Mouse (Mus musculus) megakaryocyte progenitor cell, adult 5-6 weeks (primary cell): ENCODE results near the gene Ugt1a5. TPM values are rescaled to one million over a fixed set of nuclear protein-coding genes. Genes with fewer than 3 reads are reported as not detected.

Source experiments
- ATAC-seq: replicated peaks from 2 replicates; pipeline ENCODE4 v1.8.0; 2016; ENCODE audit warnings: mild to moderate bottlenecking, moderate TSS enrichment, inconsistent platforms; ENCODE audit not compliant: poor library complexity
- total RNA-seq, 2 experiments: library from RNA; stranded (forward) in 1 of 2; stranded (reverse) in 1 of 2; fragments of 157-497, 149-512 nt in 1 of 2; fragments of 200-1000 nt in 1 of 2; gene quantifications; 2 replicates each; pipeline versions ENCODE4 v1.2.3 to v1.2.4; 2015 to 2017

Ugt1a5 gene
- total RNA-seq, 2 experiments from 2014 or later: 2.5 TPM; not detected in 1

GRCm38 (mm10) chr1:88195687-88196086 is 29.9 kb downstream of the Ugt1a5 start:
- ATAC-seq: no peak

DNA sequence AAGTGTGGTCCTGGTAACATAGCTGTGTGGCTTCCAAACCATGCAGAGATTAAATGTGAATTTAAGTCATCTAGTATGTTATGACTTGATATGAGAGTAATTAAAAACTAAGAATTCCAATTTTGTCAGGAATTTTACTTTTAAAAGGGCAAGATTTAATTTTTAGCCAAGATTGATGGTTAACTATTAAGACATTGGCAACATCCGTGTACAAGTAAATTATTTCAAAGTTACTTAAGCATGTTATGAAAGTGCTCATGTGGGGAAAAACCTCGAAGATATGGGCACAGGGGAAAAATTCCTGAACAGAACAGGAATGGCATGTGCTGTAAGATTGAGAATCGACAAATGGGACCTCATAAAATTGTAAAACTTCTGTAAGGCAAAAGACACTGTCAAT is 31.6 kb downstream of the Ugt1a5 start:
- no peak for ATAC-seq

DNA sequence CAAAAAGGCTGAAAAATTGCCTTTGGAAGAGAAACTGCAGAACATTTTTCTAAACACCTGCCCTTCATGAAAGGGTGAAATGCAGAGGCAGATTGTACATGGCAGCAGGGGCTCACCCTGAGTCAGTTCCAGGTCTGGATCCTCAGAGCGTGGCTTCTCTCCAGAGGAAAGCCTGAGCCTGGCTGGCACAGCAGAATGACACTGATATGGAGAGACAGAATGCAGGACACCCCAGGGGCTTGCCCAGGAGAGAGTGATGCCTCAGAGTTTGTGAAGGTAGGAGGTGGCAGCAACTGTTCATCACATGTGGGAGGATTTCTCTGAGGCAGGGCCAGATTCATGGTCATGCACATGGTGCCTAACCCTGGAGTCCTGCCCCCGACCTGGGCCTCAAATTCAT is 34.2 kb downstream of the Ugt1a5 start:
- ATAC-seq: no peak

DNA sequence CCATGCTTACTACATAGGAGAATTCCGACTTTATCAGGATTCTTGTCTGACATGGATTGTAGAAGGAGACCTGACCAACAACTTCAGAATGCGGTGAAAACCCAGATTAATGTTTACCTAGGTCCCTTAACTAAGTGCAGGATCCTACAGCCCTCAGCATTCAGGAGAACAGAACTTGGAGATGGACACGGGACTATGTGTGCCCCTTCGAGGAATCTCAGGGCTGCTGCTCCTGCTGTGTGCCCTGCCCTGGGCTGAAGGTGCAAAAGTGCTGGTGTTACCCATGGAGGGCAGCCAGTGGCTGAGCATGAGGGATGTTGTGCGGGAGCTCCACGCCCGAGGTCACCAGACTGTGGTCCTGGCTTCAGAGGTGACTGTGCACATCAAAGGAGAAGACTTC is 34.6 kb downstream of the Ugt1a5 start, which contains the start of gene Ugt1a2:
Ugt1a2 (plus strand) TSS at position 146 of the 400 bp plus-strand sequence.
- ATAC-seq: no peak

DNA sequence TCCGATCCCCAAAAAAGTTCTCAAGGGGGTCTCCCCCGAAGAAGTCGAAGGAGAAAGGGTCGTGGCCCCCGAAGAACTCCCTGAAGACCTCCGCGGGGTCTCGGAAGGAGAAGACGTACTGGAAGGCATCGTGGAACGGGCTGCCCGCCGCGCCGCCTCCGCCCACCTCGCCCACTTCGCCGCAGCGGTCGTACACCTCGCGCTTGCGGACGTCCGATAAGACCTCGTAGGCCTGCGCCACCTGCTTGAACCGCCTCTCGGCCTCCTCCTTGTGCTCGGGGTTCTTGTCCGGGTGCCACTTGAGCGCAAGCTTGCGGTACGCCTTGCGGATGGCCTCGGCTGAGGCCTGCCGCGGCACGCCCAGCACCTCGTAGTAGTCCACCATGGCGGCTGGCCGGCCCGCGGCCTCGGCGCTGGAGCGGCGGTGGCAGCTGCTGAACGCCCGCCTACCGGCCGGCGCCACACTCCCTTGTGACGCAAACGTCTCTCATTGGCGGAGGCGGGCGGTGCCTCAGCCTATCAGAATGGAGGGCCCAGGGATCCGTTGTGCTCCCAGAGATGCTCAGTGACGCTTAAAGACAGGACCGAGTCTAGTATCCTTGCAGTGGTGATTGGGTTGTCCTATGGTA is 39.6 kb downstream of the Ugt1a5 start, which contains the start of gene Dnajb3:
Dnajb3 (minus strand) TSS at position 489 of the 629 bp plus-strand sequence.
- peak; percentile 69 for ATAC-seq

GRCm38 (mm10) chr1:88206843-88207479 is 41.1 kb downstream of the Ugt1a5 start:
- ATAC-seq: peak; percentile 79

- ATAC-seq: no peak
Observed at GRCm38 (mm10) chr1:88211812-88212211, 46.0 kb downstream of the Ugt1a5 start, which contains the start of gene Ugt1a1. TSS of gene Ugt1a1 (plus strand) at chr1:88211959.

- ATAC-seq: no peak
Observed at GRCm38 (mm10) chr1:88212341-88213045, 46.7 kb downstream of the Ugt1a5 start.

DNA sequence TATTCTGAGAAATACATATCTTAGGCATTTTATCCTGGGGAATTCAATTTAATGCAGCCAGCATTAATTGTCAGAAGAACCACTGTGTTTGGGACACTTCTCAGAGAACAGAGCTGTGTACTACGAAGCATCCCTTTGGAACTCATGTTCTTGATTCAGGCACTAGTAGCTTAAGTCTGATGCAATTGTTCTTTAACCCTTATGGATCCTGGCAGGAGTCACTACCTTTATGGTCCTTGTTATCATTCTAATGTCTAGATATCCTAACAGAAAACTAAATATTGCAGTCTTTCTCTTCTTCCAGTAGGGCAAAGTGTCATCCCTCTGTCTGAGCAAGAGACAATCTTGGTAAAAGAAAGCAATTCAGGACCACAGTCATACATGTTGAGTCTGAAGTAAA is 47.2 kb downstream of the Ugt1a5 start:
- ATAC-seq: no peak

DNA sequence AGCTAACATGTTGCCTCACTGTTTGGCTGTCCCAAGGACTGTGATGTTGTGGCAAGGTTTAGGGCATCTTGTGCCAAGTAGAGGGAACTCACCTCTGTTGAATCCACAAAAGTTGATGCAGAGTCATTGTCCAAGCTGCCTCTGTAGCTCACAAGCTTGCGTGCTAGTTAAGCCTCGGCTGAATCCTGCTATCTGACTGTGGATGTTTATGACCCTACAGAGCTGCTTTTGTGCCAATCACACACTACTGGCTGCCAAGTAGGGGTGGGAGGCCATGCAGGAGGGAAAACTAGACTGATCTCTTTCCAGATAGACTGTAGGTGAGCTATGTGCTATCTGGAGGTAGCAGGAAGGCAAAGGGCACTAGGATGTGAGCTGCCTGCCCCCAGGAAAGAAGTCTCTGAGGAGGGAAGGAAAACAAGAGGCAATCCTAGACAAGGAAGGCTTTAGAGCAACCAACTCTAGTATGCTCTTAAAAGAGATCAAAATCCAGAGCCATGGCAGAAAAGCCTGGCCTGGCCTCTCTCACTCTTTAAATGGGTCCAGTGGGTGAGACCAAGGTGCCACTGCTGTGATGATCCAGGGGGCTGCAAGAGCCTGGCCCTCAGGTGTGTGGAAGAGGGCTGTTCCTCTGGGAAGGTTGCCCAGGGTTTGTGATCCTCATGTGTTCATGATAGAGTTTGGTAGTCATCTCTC is 48.1 kb downstream of the Ugt1a5 start:
- 0 out of 2 replicates have a peak, but pooled peaks have one; percentile 4 for ATAC-seq

DNA sequence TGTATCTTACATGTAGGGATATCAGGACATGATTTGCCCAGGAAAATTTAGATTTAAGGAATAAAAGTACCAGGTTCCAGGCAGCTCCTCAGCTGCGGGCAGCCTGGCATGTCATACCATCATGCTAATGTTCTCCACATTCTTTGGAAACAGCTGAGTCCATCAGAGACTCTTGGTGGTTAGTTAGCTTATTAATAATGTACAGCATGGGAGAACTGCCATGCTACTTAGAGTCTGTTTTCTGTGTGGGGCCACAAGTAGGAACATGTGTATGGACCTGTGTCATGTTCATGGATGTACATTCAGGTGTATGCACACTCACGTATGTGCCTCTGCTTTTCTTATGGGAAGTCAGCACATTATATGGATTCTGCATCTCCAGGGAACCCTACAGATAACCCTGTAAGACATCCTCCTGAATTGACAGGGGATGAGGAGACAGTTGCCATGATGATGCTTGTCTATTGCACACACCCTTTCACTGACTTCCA is 48.7 kb downstream of the Ugt1a5 start:
- no peak for ATAC-seq

- no peak for ATAC-seq
Observed at GRCm38 (mm10) chr1:88215466-88216380, 49.9 kb downstream of the Ugt1a5 start.

DNA sequence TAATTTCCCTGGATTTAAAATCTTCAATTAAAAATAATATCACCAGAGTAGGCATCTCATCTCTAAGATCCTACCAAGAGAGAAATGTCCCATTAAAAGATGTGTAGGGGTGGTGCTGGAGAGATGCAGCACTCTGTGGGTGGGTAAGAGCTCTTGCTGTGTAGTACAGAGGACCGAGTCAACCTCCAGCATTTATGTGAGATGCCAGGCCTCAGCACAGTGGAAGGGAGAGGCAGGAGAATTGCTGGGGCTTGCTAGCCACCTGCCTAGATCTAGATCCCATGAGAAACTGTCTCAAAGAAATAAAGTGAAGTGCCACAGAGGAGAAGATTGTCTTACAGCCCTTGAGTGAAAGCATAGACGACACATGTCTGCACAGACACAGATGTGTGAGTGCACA is 50.7 kb downstream of the Ugt1a5 start:
- no peak for ATAC-seq

GRCm38 (mm10) chr1:88217144-88217543 is 51.3 kb downstream of the Ugt1a5 start:
- no peak for ATAC-seq

DNA sequence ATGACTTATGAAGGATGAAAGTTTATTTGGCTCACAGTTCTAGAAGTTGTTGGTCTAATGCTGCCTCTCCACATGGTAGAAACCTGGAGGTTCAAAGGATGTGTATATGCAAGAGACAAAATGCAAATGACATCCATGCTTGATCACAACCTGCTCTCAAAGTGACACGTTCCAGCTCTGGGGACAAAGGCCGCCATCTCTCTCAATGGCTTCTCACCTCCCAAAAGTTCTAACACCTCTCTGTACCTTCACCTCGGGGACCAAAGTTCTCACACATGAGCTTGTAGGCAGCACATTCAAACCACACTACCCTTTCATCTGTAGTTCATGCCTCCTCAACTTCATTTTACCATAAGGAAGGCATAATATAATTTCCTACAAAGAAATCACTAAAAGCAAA is 51.8 kb downstream of the Ugt1a5 start:
- no peak for ATAC-seq

DNA sequence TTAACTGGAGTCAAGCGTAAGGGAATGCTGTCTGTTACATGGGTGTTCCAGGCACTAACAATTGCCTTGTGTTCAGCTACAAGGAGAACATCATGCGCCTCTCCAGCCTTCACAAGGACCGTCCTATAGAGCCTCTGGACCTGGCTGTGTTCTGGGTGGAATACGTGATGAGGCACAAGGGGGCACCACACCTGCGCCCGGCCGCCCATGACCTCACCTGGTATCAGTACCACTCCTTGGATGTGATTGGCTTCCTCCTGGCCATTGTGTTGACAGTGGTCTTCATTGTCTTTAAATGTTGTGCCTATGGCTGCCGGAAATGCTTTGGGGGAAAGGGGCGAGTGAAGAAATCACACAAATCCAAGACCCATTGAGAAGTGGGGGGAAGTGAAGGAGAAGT is 52.2 kb downstream of the Ugt1a5 start:
- no peak for ATAC-seq

DNA sequence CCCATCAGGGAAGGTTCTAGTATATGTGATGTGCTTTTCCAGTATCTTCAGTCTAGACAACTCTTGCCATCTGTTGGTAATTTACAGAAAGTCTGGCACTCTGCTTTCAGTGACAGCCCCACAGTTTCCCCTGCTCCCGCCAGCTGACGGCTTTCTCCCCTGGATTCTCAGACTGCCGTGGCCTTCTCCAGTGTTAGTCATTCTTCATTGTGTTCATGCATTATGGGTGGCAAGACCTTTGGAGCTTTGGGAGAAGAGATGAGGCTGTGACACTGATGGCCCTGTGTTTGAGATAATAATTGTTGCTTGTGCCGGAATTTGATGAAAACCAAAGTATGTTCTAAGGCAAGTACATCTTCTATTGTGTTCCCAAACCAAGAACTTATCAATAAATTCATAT is 52.8 kb downstream of the Ugt1a5 start:
- no peak for ATAC-seq

DNA sequence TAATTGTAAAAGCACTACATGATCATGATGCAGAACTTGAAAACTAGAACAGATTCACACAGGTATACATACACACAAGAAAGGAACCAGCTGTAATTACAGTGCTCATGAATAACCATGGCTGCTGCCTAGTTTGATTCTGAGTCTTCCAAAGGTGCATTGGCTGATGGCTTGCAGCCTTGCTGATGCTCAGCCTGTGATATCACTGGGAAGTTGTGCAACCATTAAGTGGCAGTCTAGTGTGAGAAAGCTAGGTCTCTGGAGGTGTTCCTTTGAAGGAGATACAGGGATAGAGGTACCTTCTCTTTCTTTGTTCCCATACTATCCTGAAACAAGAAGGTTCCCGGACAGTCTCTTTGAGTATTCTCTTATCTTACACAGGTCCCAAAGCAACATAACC is 53.2 kb downstream of the Ugt1a5 start:
- ATAC-seq: no peak

- no peak for ATAC-seq
Observed at GRCm38 (mm10) chr1:88220336-88220735, 54.5 kb downstream of the Ugt1a5 start.

DNA sequence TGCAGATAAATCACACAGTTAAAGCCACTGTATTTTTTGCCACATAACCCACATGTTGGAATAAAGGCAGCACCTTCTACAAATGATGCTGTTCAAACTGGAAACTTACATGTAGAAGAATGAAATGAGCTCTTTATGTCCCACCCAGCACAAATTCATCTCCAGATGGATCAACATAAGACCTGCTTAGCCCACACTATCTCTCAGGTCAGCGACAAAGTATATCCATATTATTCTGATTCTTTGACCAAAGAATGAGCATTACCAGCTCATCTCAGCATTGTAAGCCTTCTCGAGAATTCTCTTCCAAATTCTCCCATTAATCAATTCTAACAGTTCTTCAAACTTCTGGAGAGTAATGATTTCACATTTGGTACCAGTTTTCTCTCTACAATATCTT is 56.4 kb downstream of the Ugt1a5 start:
- ATAC-seq: no peak
